Mouse (Mus musculus) limb, embryonic 11.5 days (tissue): ENCODE data around the gene Cacna1d. TPM values are rescaled to one million over a fixed set of nuclear protein-coding genes. Genes with fewer than 3 reads are reported as not detected.

Experiments used
- ATAC-seq: fragments of 200-750 bp; cut with Nextera tagmentation; 2 replicates; pipeline ENCODE4 v1.8.0; 2017; ENCODE audit warnings: low read depth; ENCODE audit not compliant: insufficient number of reproducible peaks, low FRiP score, low TSS enrichment
- DNase-seq: peaks from one replicate; pipeline ENCODE4 v3.0.0-alpha.2; 2015; ENCODE audit warnings: low spot score
- H3K27ac ChIP-seq: fragments of 300-500 bp; sonication (generic); replicated peaks from 2 replicates; pipeline ENCODE4 v1.5.1; 2014; ENCODE audit warnings: low read depth, mild to moderate bottlenecking, low read length
- H3K27me3 ChIP-seq: fragments of 300-500 bp; sonication (generic); 2 replicates; pipeline ENCODE4 v1.6.1; 2014; ENCODE audit warnings: mild to moderate bottlenecking, low read length, mixed read lengths; ENCODE audit not compliant: control insufficient read depth, insufficient read depth
- H3K36me3 ChIP-seq: fragments of 300-500 bp; sonication (generic); 2 replicates; pipeline ENCODE4 v1.6.1; 2014; ENCODE audit warnings: mild to moderate bottlenecking, low read length, moderate library complexity, mixed read lengths; ENCODE audit not compliant: control insufficient read depth, insufficient read depth
- H3K4me1 ChIP-seq: fragments of 300-500 bp; sonication (generic); 2 replicates; pipeline ENCODE4 v1.6.1; 2014; ENCODE audit warnings: low read length, mixed read lengths; ENCODE audit not compliant: control insufficient read depth, insufficient read depth
- H3K4me2 ChIP-seq: fragments of 300-500 bp; sonication (generic); 2 replicates; pipeline ENCODE4 v1.6.1; 2014; ENCODE audit warnings: low read depth, mild to moderate bottlenecking, moderate library complexity; ENCODE audit not compliant: severe bottlenecking
- H3K4me3 ChIP-seq: fragments of 300-500 bp; sonication (generic); 2 replicates; pipeline ENCODE4 v1.5.1; 2014; ENCODE audit warnings: low read depth, low read length
- H3K9ac ChIP-seq: fragments of 300-500 bp; sonication (generic); 2 replicates; pipeline ENCODE4 v1.6.1; 2014; ENCODE audit warnings: mild to moderate bottlenecking, low read length
- H3K9me3 ChIP-seq: fragments of 300-500 bp; sonication (generic); 2 replicates; pipeline ENCODE4 v1.6.1; 2016; ENCODE audit warnings: low read length; ENCODE audit not compliant: control insufficient read depth
- WGBS: fragments of 180-500 bp; shearing (Covaris S2); extraction: QIAGEN DNeasy Blood & Tissue Kit; methylation state at CpG from one replicate; pipeline ENCODE4 v1.1.7; 2014; 5-methylcytosine and 5-hydroxymethylcytosine counted together
- polyA plus RNA-seq: library from polyadenylated mRNA; unstranded; fragments of >200 nt; fragmentation: Nextera tagmentation; extraction: Ambion mirVana; gene quantifications from 2 replicates; pipeline ENCODE4 v1.2.1, GENCODE M21; 2014

Gene Cacna1d
- polyA plus RNA-seq, 1 experiment from 2014 or later, result 2.1 TPM

- DNase-seq (no peak), ATAC-seq (no peak)
- WGBS, result 86% methylated on average over 3 of the region's 3 CpGs
- Histone ChIP-seq H3K27me3 (no peaks in the 10 kb centered on the region), H3K9me3 (no peaks in the 10 kb centered on the region), H3K4me1 (no peaks in the 10 kb centered on the region), H3K27ac (no peak overlapping the region), H3K4me3 (no peak overlapping the region), H3K9ac (no peak overlapping the region), H3K4me2 (no peak overlapping the region), H3K36me3 (no peaks in the 10 kb centered on the region)
Observed at GRCm38 (mm10) chr14:30068566-30068965, 422.7 kb downstream of the Cacna1d start.

- H3K27me3 ChIP-seq, result no peaks in the 10 kb centered on the region
- H3K9me3 ChIP-seq, result no peaks in the 10 kb centered on the region
- H3K4me2 ChIP-seq, result no peak overlapping the region
- no peak for ATAC-seq
- H3K4me3 ChIP-seq, result no peak overlapping the region
- WGBS, result 76% methylated on average over 12 of the region's 12 CpGs
- no peak for DNase-seq
- H3K9ac ChIP-seq, result no peak overlapping the region
- no peak overlapping the region for H3K27ac ChIP-seq
- no peaks in the 10 kb centered on the region for H3K36me3 ChIP-seq
- no peaks in the 10 kb centered on the region for H3K4me1 ChIP-seq
Observed at GRCm38 (mm10) chr14:30066752-30067151, 424.5 kb downstream of the Cacna1d start.

GRCm38 (mm10) chr14:30064864-30065263 is 426.4 kb downstream of the Cacna1d start:
- 85% methylated on average over 2 of the region's 2 CpGs for WGBS

DNA sequence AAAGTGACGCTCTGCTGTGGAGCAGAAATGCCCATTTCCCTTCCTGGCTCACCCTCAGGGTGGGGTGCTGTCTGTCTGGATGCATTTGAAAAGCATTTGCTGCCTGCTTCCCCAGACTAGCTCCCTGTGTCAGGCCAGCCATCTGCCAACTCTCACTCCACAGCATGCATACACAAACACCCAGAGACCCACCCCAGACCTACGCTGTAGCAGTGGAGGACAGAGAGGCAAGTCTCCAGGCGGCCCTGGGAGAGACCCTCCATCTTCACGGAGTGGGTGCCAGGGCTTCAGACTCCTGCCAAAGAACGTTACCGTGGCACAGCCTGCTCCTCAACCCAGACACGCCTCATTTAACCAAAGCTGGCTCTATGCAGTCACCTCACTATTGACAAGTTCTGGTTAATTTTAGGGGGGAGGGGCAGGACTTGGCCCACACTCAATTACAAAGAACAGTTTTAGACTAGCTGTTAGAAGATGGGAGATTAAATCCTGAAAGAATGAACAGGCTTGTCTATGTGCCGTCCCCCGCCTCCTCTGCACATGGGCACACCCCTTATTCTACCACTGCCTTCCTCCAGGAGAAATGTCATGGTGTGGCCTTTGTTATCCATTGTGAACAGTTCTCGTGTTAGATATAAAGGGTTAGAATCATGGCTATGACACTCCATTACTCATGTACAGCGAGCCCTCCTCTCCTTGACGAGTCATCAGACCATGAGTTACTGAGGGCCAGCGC is 435.1 kb downstream of the Cacna1d start:
- 78% methylated on average over 13 of the region's 13 CpGs for WGBS
- H3K4me1 ChIP-seq, result no peaks in the 10 kb centered on the region
- H3K36me3 ChIP-seq, result no peaks in the 10 kb centered on the region
- no peaks in the 10 kb centered on the region for H3K27me3 ChIP-seq
- no peak overlapping the region for H3K4me2 ChIP-seq
- H3K4me3 ChIP-seq, result no peak overlapping the region
- H3K9me3 ChIP-seq, result no peaks in the 10 kb centered on the region
- DNase-seq, result no peak
- H3K27ac ChIP-seq, result no peak overlapping the region
- H3K9ac ChIP-seq, result no peak overlapping the region
- no peak for ATAC-seq

More at GRCm38 (mm10) chr14:30064864-30065263, 426.4 kb downstream of the Cacna1d start:
- H3K9me3 ChIP-seq, result no peaks in the 10 kb centered on the region
- H3K9ac ChIP-seq, result no peak overlapping the region
- H3K27me3 ChIP-seq, result no peaks in the 10 kb centered on the region
- no peak overlapping the region for H3K27ac ChIP-seq
- no peak for DNase-seq
- H3K4me3 ChIP-seq, result no peak overlapping the region
- ATAC-seq, result no peak
- H3K36me3 ChIP-seq, result no peaks in the 10 kb centered on the region
- H3K4me1 ChIP-seq, result no peaks in the 10 kb centered on the region
- no peak overlapping the region for H3K4me2 ChIP-seq

GRCm38 (mm10) chr14:30054922-30055321 is 436.3 kb downstream of the Cacna1d start:
- Histone ChIP-seq H3K4me2 (no peak overlapping the region), H3K4me1 (no peaks in the 10 kb centered on the region), H3K27ac (no peak overlapping the region), H3K27me3 (no peaks in the 10 kb centered on the region), H3K9me3 (no peaks in the 10 kb centered on the region), H3K9ac (no peak overlapping the region), H3K4me3 (no peak overlapping the region), H3K36me3 (no peaks in the 10 kb centered on the region)
- 77% methylated on average over 7 of the region's 7 CpGs for WGBS
- ATAC-seq, result no peak
- DNase-seq, result no peak

- Histone ChIP-seq H3K27me3 (no peaks in the 10 kb centered on the region), H3K9me3 (no peaks in the 10 kb centered on the region), H3K4me3 (no peak overlapping the region), H3K9ac (no peak overlapping the region), H3K4me2 (no peak overlapping the region), H3K4me1 (no peaks in the 10 kb centered on the region), H3K36me3 (no peaks in the 10 kb centered on the region), H3K27ac (no peak overlapping the region)
- ATAC-seq, result no peak
- 88% methylated on average over 8 of the region's 8 CpGs for WGBS
- DNase-seq, result no peak
Observed at GRCm38 (mm10) chr14:30050280-30050679, 441.0 kb downstream of the Cacna1d start.

- DNase-seq (no peak), ATAC-seq (no peak)
- Histone ChIP-seq H3K27me3 (no peaks in the 10 kb centered on the region), H3K4me2 (no peak overlapping the region), H3K4me3 (no peak overlapping the region), H3K36me3 (no peaks in the 10 kb centered on the region), H3K4me1 (no peaks in the 10 kb centered on the region), H3K9ac (no peak overlapping the region), H3K9me3 (no peaks in the 10 kb centered on the region), H3K27ac (no peak overlapping the region)
- WGBS, result 87% methylated on average over 3 of the region's 3 CpGs
Observed at GRCm38 (mm10) chr14:30048049-30048448, 443.2 kb downstream of the Cacna1d start.

- Histone ChIP-seq H3K9me3 (no peaks in the 10 kb centered on the region), H3K4me3 (no peak overlapping the region), H3K9ac (no peak overlapping the region), H3K27me3 (no peaks in the 10 kb centered on the region), H3K4me1 (no peaks in the 10 kb centered on the region), H3K27ac (no peak overlapping the region), H3K36me3 (no peaks in the 10 kb centered on the region), H3K4me2 (no peak overlapping the region)
- 87% methylated on average over 4 of the region's 4 CpGs for WGBS
- ATAC-seq (no peak), DNase-seq (no peak)
Observed at GRCm38 (mm10) chr14:30046976-30047375, 444.3 kb downstream of the Cacna1d start.
